Mouse (Mus musculus) MEL-GATA-1-ER (cell line): Measurements from ENCODE around the gene Gm21969.
A peak's percentile ranks its signal among the peaks of the same experiment; 100 is the strongest.

ENCODE experiments used
- DNase-seq: peaks from one replicate; pipeline ENCODE4 v3.0.0-alpha.2; 2012; ENCODE audit warnings: low read depth; ENCODE audit errors: extremely low read depth

Gene Gm21969

DNA sequence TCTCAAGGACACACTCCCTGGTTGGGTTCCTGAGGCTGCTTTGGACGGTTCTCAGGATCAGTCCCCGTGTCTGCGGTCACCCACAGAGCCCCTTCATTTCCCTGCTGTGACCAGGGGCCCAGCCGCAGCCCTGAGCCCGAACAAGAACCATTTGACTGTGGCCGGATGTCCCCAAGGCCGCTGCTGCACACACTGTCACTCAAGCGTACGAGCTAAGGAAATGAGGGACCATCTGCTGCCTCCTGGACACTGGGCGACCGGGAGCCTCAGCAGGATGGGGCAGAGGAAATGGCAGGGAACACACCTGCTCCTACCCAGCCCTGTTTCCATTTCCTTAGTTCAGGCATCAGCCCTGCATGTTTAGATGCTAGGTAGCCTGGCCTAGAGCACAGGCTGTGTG, 47.9 kb downstream of the Gm21969 start:
- DNase-seq, result no peak

DNA sequence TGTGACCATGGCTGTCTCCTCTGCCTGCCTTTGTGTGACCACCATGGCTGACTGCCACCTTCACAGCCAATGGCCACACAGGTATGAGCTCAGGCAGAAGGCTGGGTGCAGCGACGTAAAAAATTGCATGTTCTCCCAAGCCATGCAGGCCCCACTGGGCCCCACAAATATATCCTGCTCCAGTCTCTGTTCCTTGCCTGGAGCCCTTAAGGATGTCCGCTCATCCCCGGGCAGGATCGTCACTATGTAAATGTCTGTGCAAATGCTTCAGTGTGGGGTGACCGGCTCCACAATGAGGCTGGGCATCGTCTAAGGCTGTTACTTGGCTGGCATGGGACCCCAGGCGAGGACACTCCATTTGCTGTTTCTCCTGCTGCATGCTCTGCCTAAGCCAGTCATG, 50.3 kb downstream of the Gm21969 start, which contains the start of gene Tas1r2:
Tas1r2 (plus strand) TSS at position 301 of the 400 bp plus-strand sequence.
- no peak for DNase-seq

DNA sequence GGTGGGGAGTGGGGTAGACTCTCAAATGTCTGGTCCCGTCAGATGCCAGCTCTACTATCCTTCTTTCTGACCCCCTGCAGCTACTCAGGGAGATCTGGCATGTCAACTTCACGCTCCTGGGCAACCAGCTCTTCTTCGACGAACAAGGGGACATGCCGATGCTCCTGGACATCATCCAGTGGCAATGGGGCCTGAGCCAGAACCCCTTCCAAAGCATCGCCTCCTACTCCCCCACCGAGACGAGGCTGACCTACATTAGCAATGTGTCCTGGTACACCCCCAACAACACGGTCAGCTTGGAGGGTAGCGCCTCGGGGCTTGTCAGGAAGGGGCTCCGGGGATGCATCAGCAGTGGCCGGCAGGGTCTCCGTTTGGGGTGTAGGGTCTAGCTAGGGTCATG, 58.9 kb downstream of the Gm21969 start:
- DNase-seq, result no peak

DNA sequence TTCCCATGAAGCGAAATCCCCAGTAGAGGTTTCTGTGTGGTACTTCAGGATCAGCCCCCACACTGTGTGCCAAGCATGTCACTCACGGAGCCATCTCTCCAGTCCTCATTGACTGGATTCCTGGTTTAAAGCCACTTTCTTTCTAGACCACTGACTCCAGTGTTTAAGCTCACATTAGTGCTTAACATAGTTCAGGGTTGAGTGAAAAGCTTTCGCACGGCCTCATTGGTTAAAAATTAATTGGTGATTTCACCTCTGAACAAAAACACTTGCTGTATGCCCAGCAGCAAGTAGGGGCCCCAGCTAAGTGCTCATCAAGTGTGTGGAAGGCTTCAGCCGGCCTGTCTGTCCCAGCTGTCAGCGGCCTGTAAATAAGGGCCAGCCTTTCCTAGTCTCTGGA, 64.6 kb downstream of the Gm21969 start:
- no peak for DNase-seq

DNA sequence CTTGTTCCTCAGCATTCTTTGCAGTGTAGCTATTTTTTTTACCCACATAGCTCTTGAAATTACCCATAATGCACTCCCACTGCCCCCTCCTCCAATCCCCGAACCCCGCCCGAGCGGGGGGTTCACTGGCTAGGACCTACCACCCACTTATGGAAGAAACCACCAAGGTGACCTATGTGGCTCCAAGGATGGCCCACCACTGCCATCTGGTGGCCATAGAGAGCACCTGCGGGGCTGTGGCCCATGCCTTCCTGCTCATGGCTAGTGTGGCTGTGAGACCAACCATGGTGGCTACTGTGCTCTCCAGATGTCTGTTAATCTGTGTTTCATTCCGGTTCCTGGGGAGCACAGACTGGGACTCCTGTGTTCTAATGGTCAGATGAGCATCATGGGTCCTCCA, 66.9 kb downstream of the Gm21969 start:
- peak; percentile 1 for DNase-seq

DNA sequence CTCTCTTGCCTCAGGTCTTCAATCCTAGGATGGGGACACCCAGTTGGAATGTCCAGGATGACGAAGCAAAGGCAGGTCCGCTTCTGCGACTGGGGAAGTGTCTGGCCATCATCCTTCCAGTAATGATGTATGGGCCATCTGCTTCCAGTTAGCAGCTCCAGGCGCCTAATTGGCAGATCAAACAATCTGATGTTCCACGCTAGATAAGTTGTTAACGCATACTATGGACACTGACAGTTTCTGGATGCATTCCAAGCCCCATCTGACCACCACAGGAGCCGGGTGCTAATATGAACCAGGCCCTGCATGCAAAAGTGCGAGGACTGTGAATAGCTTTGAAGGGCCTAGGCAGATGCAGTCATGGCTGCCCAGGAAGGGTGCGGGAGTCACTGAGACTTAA, 72.7 kb downstream of the Gm21969 start:
- no peak for DNase-seq

DNA sequence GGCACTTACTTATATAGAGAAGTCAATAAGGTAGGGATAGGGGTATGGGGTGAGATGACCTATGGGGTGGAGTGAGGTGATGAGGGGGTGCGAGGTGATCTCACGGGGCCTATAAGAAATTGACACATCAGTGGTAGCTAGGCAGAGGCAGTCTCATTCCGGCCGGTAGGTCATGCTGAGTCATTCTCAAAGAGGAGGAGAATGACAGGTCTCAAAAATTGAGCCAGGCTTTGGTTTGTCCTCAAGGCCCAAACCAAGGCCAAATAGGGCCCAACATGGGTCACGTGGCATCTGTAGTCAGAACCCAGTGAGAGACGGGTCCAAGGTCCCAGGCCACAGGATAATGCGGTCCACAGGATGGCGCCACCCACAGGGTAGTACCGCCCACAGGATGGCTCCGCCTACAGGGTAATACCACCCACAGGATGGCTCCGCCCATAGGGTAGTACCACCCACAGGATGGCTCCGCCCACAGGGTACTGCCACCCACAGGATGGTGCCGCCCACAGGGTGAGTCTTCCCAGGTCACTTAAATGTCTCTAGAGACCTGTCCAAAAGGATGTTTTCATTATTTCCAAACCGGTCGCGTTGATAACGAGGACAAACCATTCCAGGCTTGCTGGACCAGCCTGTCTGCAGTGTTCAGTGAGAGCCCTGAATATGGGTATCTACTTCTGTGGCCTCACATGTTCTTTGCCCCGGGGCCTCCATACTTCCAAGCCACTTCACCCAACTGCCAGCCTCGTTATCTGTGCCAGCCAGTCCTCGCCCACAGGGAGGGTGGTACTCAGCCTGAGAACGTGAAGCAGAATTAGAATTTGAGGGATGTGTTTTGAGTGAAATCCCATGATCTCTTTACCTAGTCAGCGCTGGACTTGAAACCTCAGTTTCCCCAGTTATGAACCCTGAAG, 81.0 kb downstream of the Gm21969 start:
- DNase-seq, result no peak

DNA sequence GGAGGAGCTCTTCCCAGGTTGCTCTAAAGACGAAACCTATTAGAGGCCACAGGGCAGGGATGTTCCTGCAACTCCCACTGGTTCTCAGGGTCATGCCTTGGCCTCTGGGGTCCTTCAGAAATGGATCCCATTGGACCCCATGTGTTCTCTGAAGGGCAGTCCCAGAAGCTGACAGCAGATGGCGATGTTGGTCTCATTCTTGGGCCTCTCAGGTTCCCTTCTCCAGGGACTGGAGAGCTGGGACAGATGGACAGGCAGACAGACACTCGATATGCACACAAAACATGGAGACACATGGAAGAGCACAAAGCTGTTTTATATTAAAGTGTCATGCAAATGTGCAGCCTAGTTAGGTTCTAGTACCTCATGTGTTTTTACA, 81.6 kb downstream of the Gm21969 start:
- DNase-seq, result no peak

DNA sequence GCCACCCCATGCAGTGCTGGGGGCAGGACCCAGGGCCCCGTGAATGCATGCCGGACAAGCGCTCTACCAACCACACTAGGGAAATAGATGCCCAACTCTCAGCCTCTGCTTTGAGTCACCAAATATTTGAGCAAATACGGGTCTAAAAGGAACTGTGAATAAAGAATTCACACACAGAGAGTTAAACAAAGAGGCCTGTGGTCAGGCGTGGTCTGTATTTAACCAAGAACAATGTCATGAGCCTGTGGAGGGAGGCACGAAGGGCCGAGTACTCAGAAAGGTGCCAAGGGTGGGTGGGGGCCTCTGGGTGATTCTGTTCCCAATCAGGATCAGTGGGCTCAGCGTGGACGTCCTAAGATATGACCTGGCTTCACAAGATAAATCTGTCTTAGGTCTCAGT, 85.1 kb downstream of the Gm21969 start:
- no peak for DNase-seq

DNA sequence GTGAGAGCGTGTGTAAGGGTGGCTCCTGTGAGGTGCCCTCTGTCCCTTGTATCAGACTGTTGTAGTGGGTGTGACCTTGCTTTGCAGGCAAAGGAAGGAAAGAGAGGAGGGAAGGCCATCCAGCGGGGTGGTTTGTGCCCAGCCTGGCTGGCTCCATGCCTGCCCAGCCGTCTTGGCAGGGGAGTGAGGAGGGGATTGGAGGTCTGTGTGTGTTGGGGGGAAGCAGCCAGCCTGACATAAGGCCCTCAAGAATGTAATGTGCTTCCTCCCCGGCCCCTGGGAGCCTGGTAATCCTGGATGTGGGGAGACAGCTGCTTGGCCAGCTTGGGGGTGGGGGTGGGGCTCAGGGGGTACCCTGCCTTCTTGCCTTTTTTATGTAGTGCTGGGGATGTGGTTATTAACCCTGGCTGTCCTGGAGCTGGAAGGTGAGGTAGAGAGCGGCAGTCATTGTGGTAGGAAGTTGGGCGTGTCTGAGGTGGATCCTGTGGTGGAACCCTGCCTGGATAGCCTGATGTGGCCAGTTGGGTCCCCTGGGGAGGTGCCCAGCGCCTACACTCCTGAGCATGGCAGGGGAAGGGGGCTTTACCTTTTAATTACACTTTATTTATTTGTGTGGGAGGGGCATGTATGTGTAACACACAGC, 86.8 kb downstream of the Gm21969 start:
- DNase-seq, result no peak

DNA sequence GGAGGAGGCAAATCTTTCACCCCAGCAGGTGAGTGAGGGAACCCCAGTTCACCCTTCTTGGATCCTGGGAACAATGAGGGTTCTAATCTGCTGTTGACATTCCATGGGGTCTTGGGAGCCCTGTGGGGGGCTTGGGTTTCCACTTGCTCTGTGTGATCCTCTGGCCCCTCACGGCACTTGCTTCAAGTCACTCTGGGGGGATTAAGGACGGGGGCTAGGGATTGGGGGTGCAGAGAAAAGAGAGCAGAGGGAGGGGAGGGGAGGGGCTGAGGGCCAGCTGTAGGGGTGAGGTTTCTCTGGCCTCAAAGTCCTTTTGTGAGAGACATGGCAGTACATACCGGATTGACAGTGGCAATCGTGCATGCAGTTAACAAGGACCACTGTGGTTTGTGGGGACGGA, 90.3 kb downstream of the Gm21969 start:
- no peak for DNase-seq

DNA sequence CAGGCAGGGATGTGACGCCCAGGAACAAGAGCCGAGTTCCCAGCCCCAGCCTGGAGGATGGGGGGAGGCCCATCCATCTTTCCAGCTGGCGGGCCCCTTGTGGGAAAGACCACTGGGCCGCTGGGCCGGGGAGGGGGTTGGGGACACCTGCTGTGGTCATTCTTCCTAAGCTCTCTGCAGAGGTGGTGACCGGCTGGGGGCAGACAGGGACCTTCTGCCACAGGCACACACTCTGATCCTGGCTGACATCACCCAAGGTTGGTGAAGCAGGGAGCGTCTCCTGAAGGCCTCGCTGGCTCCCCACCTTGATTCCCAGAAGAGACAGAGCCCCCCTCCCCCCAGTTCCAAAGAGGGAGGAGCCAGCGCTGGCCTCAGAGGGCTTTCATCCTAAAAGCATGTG, 94.8 kb downstream of the Gm21969 start:
- no peak for DNase-seq

DNA sequence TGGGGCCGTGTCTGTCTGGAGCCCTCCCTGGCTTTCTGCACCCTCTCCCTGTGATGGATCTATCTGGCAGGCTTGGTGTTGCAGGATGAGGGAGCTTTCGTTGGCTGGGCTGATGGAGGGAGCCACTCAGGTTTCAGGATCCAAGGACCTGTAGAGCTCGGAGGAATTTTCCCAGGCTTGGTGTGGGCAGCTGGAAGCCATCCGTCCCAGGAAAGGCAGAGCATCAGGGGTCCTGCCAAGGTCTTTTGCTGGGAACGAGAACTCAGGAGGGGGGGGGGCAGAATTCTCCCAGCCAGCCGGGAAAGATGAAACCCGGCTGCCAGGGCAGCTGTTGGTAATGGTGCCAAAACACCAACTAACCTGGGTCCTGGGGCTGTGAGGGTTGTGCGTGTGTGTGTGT, 95.6 kb downstream of the Gm21969 start:
- no peak for DNase-seq

DNA sequence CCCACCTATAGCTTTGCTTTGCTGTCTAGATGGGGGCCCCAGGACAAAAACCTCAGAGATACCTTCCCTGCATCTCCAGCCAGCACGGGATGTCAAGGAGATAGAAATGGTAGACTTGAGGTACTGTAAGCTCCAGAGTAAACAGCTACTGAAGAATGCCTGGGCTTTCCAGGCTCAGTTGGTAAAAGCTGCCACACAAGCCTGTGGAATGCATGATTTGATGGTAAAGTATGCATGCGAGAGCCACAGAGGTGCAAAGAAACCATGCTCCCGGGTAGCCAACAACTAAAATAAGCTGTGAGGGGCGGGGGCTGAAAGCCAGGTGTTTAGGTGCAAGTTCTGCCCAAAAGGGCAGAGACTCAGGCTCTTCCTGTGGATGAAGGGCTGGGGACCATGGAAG, 99.9 kb downstream of the Gm21969 start:
- no peak for DNase-seq

DNA sequence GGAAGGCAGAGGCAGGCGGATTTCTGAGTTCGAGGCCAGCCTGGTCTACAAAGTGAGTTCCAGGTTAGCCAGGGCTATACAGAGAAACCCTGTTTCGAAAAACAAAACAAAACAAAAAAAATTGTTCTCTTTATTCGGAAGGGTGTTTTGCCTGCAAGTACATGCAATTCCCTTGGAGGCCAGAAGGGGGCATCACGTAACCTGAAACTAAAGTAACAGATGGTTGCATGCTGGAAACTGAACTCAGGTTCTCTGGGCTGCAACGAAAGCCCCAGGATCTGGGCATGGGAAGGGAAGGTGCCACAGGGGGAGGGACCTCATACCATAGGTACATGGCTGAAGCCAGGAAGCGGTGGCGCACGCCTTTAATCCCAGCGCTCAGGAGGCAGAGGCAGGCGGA, 100.5 kb downstream of the Gm21969 start:
- no peak for DNase-seq

DNA sequence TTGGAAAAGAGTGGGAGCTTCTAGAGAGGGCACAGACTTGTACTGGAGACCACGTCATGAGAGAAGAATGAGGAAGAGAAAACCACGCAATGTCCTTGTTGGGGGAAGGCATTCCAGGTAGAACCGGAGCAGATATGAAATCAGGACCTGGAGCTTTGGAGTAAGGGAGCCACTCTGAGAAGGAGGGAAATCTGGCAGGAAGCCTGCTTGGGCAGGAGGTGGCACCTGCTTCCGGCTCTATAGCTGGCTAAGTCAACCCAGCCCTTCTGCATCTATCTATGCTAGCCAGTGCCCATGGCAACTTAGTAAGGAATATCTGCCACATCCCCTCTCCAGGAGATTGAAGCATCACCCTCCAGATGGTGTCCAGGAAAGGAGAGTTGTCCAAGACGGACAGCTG, 103.0 kb downstream of the Gm21969 start:
- DNase-seq, result no peak

DNA sequence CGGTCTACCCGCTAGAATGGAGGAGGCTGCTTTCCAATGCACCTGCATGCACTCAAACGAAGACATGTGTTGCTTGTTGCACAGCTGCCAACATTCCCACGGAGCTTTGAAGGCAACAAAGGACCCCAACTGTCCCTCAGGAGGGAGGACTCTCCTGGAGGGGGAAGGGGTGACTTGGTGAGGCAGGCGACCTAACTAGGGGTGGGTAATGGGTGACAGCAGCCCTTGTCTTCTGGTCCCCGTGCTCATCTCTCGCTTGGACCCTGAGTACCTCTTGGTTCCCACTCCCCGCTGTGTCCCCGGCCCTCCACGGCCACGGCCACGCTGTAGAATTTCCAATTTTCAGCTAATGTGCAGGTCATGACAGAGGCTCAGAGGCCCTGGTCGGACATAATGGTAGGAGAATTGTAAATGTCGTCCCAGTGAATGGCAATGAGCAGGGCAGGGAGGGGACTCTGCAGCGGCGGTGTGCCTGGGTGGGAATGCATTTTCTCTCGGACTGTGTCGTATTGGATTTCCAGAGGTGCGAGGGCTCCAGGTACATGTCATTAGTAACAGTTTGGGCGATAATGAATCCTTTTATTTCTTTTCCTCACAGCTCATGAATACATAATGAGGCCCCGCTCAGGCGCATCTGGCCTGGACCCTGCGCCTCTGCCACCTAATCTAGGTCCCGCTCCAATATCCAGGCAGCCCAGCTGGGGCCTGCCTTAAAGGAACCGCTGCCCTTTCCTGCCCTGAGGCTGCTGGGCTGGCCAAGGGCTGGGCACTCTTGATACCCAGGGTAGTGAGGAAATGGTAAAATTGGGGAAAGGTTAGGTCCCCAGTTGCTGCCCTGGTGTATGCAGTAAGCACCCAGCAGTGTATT, 107.7 kb downstream of the Gm21969 start:
- no peak for DNase-seq
